Mouse (Mus musculus) liver, postnatal 0 days (tissue): ENCODE data around the gene Tesk2. TPM values are rescaled to one million over a fixed set of nuclear protein-coding genes. Genes with fewer than 3 reads are reported as not detected.

Experiments
- ATAC-seq: fragments of 200-750 bp; cut with Nextera tagmentation; 2 replicates; pipeline ENCODE4 v1.8.0; 2017; ENCODE audit warnings: mild to moderate bottlenecking, moderate library complexity
- DNase-seq: peaks from one replicate; pipeline ENCODE4 v3.0.0-alpha.2; 2016
- H3K27ac ChIP-seq: fragments of 300-500 bp; sonication (generic); 2 replicates; pipeline ENCODE4 v1.5.1; 2014; ENCODE audit warnings: antibody characterized with exemption, moderate library complexity, mild to moderate bottlenecking, low read depth
- H3K27me3 ChIP-seq: fragments of 300-500 bp; sonication (generic); 2 replicates; pipeline ENCODE4 v1.6.1; 2014; ENCODE audit warnings: low read length, control low read depth, mixed read lengths; ENCODE audit not compliant: insufficient read depth
- H3K36me3 ChIP-seq: fragments of 300-500 bp; sonication (generic); replicated peaks from 2 replicates; pipeline ENCODE4 v1.6.1; 2014; ENCODE audit warnings: mild to moderate bottlenecking, control low read depth, low read length, moderate library complexity, mixed read lengths; ENCODE audit not compliant: insufficient read depth
- H3K4me1 ChIP-seq: fragments of 300-500 bp; sonication (generic); 2 replicates; pipeline ENCODE4 v1.6.1; 2014; ENCODE audit warnings: antibody characterized with exemption, mild to moderate bottlenecking, control low read depth; ENCODE audit not compliant: insufficient read depth
- H3K4me2 ChIP-seq: fragments of 300-500 bp; sonication (generic); 2 replicates; pipeline ENCODE4 v1.6.1; 2014; ENCODE audit warnings: low read depth, mild to moderate bottlenecking, low read length, moderate library complexity, mixed read lengths
- H3K4me3 ChIP-seq: fragments of 300-500 bp; sonication (generic); 2 replicates; pipeline ENCODE4 v1.5.1; 2014; ENCODE audit warnings: low read depth, low read length
- H3K9ac ChIP-seq: fragments of 300-500 bp; sonication (generic); replicated peaks from 2 replicates; pipeline ENCODE4 v1.6.1; 2014; ENCODE audit warnings: mild to moderate bottlenecking, moderate library complexity
- H3K9me3 ChIP-seq: fragments of 300-500 bp; sonication (generic); 2 replicates; pipeline ENCODE4 v1.6.1; 2016; ENCODE audit warnings: mild to moderate bottlenecking, control low read depth, low read length, mixed read lengths
- CTCF ChIP-seq: sonication (generic); IDR thresholded peaks from 2 replicates; pipeline ENCODE4 v1.5.1; 2016; ENCODE audit warnings: antibody characterized with exemption, low read depth
- EP300 ChIP-seq: IDR thresholded peaks from 2 replicates; pipeline ENCODE4 v1.6.1; 2016; ENCODE audit warnings: antibody characterized with exemption, low read depth, mild to moderate bottlenecking
- WGBS: fragments of 180-500 bp; shearing (Covaris S2); extraction: QIAGEN DNeasy Blood & Tissue Kit; methylation state at CpG from one replicate; pipeline ENCODE4 v1.1.7; 2014; ENCODE audit not compliant: insufficient replicate concordance; 5-methylcytosine and 5-hydroxymethylcytosine counted together
- polyA plus RNA-seq: library from polyadenylated mRNA; unstranded; fragments of >200 nt; fragmentation: Nextera tagmentation; extraction: Ambion mirVana; gene quantifications from 2 replicates; pipeline ENCODE4 v1.2.1, GENCODE M21; 2015

Tesk2 gene
- polyA plus RNA-seq, 1 experiment from 2014 or later, result 5.8 TPM

GRCm38 (mm10) chr4:116807197-116808129 lies 86.7 kb downstream of the Tesk2 start, which contains the start of the genes Toe1 and Mutyh:
TSS of gene Toe1 (minus strand) at chr4:116807640.
TSS of gene Mutyh (plus strand) at chr4:116807723.
- peak within 1 kb of the TSS; percentile 84 for H3K4me2 ChIP-seq
- H3K9ac ChIP-seq, result peak within 1 kb of the TSS; percentile 65
- WGBS, result 1% methylated on average over 58 of the region's 58 CpGs
- H3K9me3 ChIP-seq, result no peaks in the 10 kb centered on the region
- H3K4me1 ChIP-seq, result peaks cover 7% of the 10 kb centered on the region
- ATAC-seq (peak; percentile 99), DNase-seq (peak; percentile 98)
- peak within 1 kb of the TSS; percentile 71 for H3K4me3 ChIP-seq
- no peaks in the 10 kb centered on the region for H3K27me3 ChIP-seq
- peaks cover 34% of the 10 kb centered on the region for H3K36me3 ChIP-seq
- TF ChIP-seq EP300, result no peak
- no peak for TF ChIP-seq CTCF
- H3K27ac ChIP-seq, result peak within 1 kb of the TSS; percentile 82

GRCm38 (mm10) chr4:116811012-116811411 lies 90.3 kb downstream of the Tesk2 start:
- WGBS, result 45% methylated on average over 3 of the region's 3 CpGs
- Histone ChIP-seq H3K4me2 (no peak overlapping the region), H3K36me3 (no peaks in the 10 kb centered on the region), H3K9ac (no peak overlapping the region), H3K4me3 (no peak overlapping the region), H3K4me1 (peaks cover 7% of the 10 kb centered on the region), H3K27ac (no peak overlapping the region), H3K27me3 (no peaks in the 10 kb centered on the region), H3K9me3 (no peaks in the 10 kb centered on the region)
- no peak for TF ChIP-seq CTCF
- no peak for TF ChIP-seq EP300
- DNase-seq (no peak), ATAC-seq (no peak)

- no peak for DNase-seq
- H3K9ac ChIP-seq, result no peak overlapping the region
- H3K27me3 ChIP-seq, result peaks cover 8% of the 10 kb centered on the region
- no peaks in the 10 kb centered on the region; the same call in 1 of the 2 replicates for H3K36me3 ChIP-seq
- no peak for ATAC-seq
- H3K4me3 ChIP-seq, result no peak overlapping the region
- H3K9me3 ChIP-seq, result no peaks in the 10 kb centered on the region
- H3K27ac ChIP-seq, result no peak overlapping the region
- H3K4me2 ChIP-seq, result no peak overlapping the region
- H3K4me1 ChIP-seq, result no peaks in the 10 kb centered on the region
- TF ChIP-seq EP300 (no peak), CTCF (no peak)
- 81% methylated on average over 5 of the region's 5 CpGs for WGBS
Observed at GRCm38 (mm10) chr4:116815276-116815675, 94.5 kb downstream of the Tesk2 start.

- WGBS, result 77% methylated on average over 6 of the region's 6 CpGs
- no peak overlapping the region for H3K27ac ChIP-seq
Observed at GRCm38 (mm10) chr4:116817486-116817885, 96.7 kb downstream of the Tesk2 start.

GRCm38 (mm10) chr4:116819968-116820901 lies 99.5 kb downstream of the Tesk2 start:
- H3K27ac ChIP-seq, result no peak overlapping the region
- no peak for TF ChIP-seq EP300
- no peak for TF ChIP-seq CTCF
- H3K9ac ChIP-seq, result no peak overlapping the region
- peaks cover 17% of the 10 kb centered on the region for H3K27me3 ChIP-seq
- ATAC-seq (no peak), DNase-seq (no peak)
- no peaks in the 10 kb centered on the region for H3K9me3 ChIP-seq
- H3K4me3 ChIP-seq, result peak overlapping the region; percentile 60
- WGBS, result 34% methylated on average over 32 of the region's 32 CpGs
- H3K36me3 ChIP-seq, result no peaks in the 10 kb centered on the region; the same call in 1 of the 2 replicates
- H3K4me2 ChIP-seq, result peak overlapping the region; percentile 87
- H3K4me1 ChIP-seq, result peaks cover 16% of the 10 kb centered on the region

More at GRCm38 (mm10) chr4:116817486-116817885, 96.7 kb downstream of the Tesk2 start:
- Histone ChIP-seq H3K27me3 (peaks cover 17% of the 10 kb centered on the region), H3K4me3 (no peak overlapping the region), H3K9me3 (no peaks in the 10 kb centered on the region), H3K9ac (no peak overlapping the region), H3K4me2 (no peak overlapping the region), H3K4me1 (peaks cover 11% of the 10 kb centered on the region), H3K36me3 (no peaks in the 10 kb centered on the region; the same call in 1 of the 2 replicates)
- no peak for ATAC-seq
- DNase-seq, result no peak
- TF ChIP-seq EP300, result no peak
- TF ChIP-seq CTCF, result no peak
